Mouse (Mus musculus) liver, embryonic 15.5 days (tissue): ENCODE measurements around the gene Lgals4. TPM values are rescaled to one million over a fixed set of nuclear protein-coding genes. Genes with fewer than 3 reads are reported as not detected.
A peak's percentile ranks its signal among the peaks of the same experiment; 100 is the strongest.

Experiments
- ATAC-seq: fragments of 200-750 bp; cut with Nextera tagmentation; 2 replicates; pipeline ENCODE4 v1.8.0; 2017; ENCODE audit warnings: moderate number of reproducible peaks, mild to moderate bottlenecking, moderate library complexity; ENCODE audit not compliant: insufficient read depth
- H3K27ac ChIP-seq: fragments of 300-500 bp; sonication (generic); replicated peaks from 2 replicates; pipeline ENCODE4 v1.5.1; 2015; ENCODE audit warnings: mild to moderate bottlenecking, inconsistent platforms
- H3K27me3 ChIP-seq: fragments of 300-500 bp; sonication (generic); 2 replicates; pipeline ENCODE4 v1.6.1; 2015; ENCODE audit warnings: mild to moderate bottlenecking, inconsistent platforms
- H3K36me3 ChIP-seq: fragments of 300-500 bp; sonication (generic); replicated peaks from 2 replicates; pipeline ENCODE4 v1.6.1; 2015; ENCODE audit warnings: moderate library complexity, mild to moderate bottlenecking, inconsistent platforms
- H3K4me1 ChIP-seq: fragments of 300-500 bp; sonication (generic); replicated peaks from 2 replicates; pipeline ENCODE4 v1.6.1; 2015; ENCODE audit warnings: inconsistent platforms
- H3K4me2 ChIP-seq: fragments of 300-500 bp; sonication (generic); 2 replicates; pipeline ENCODE4 v1.6.1; 2015; ENCODE audit warnings: moderate library complexity, mild to moderate bottlenecking, inconsistent platforms
- H3K4me3 ChIP-seq: fragments of 300-500 bp; sonication (generic); replicated peaks from 2 replicates; pipeline ENCODE4 v1.5.1; 2015; ENCODE audit warnings: mild to moderate bottlenecking, inconsistent platforms
- H3K9ac ChIP-seq: fragments of 300-500 bp; sonication (generic); 2 replicates; pipeline ENCODE4 v1.6.1; 2015; ENCODE audit warnings: moderate library complexity, mild to moderate bottlenecking, inconsistent platforms
- H3K9me3 ChIP-seq: fragments of 300-500 bp; sonication (generic); replicated peaks from 2 replicates; pipeline ENCODE4 v1.6.1; 2016; ENCODE audit warnings: inconsistent platforms
- WGBS: fragments of 180-500 bp; shearing (Covaris S2); methylation state at CpG from one replicate; pipeline ENCODE4 v1.1.7; 2015; ENCODE audit warnings: mixed read lengths; ENCODE audit not compliant: insufficient replicate concordance; 5-methylcytosine and 5-hydroxymethylcytosine counted together
- polyA plus RNA-seq: library from polyadenylated mRNA; unstranded; fragments of >200 nt; fragmentation: Nextera tagmentation; extraction: Ambion mirVana; gene quantifications from 2 replicates; pipeline ENCODE4 v1.2.1, GENCODE M21; 2015

The Lgals4 gene
- polyA plus RNA-seq, 1 experiment from 2014 or later, result 4.8 TPM

- no peaks in the 10 kb centered on the region for H3K4me1 ChIP-seq
- no peaks in the 10 kb centered on the region for H3K36me3 ChIP-seq
- no peak overlapping the region for H3K4me2 ChIP-seq
- no peak for ATAC-seq
- H3K27me3 ChIP-seq, result no peaks in the 10 kb centered on the region
- no peak overlapping the region for H3K4me3 ChIP-seq
- no peaks in the 10 kb centered on the region for H3K9me3 ChIP-seq
- no peak overlapping the region for H3K9ac ChIP-seq
- WGBS, result 62% methylated on average over 1 of the region's 1 CpGs
- H3K27ac ChIP-seq, result no peak overlapping the region
Measured at GRCm38 (mm10) chr7:28847273-28847672, 13.6 kb downstream of the Lgals4 start.

GRCm38 (mm10) chr7:28849700-28850236, 16.1 kb downstream of the Lgals4 start:
- no peak overlapping the region for H3K9ac ChIP-seq
- H3K4me3 ChIP-seq, result no peak overlapping the region
- no peak overlapping the region for H3K4me2 ChIP-seq
- no peaks in the 10 kb centered on the region for H3K36me3 ChIP-seq
- H3K9me3 ChIP-seq, result no peaks in the 10 kb centered on the region
- H3K27me3 ChIP-seq, result no peaks in the 10 kb centered on the region
- no peak overlapping the region for H3K27ac ChIP-seq
- WGBS, result 32% methylated on average over 1 of the region's 1 CpGs
- H3K4me1 ChIP-seq, result no peaks in the 10 kb centered on the region
- no peak for ATAC-seq

- Histone ChIP-seq H3K27ac (no peak overlapping the region), H3K4me2 (no peak overlapping the region), H3K4me1 (no peaks in the 10 kb centered on the region), H3K9me3 (no peaks in the 10 kb centered on the region), H3K36me3 (no peaks in the 10 kb centered on the region), H3K4me3 (no peak overlapping the region), H3K9ac (no peak overlapping the region), H3K27me3 (no peaks in the 10 kb centered on the region)
- 58% methylated on average over 4 of the region's 4 CpGs for WGBS
- no peak for ATAC-seq
Measured at GRCm38 (mm10) chr7:28850642-28851041, 17.0 kb downstream of the Lgals4 start.

- H3K4me2 ChIP-seq, result no peak overlapping the region
- no peak overlapping the region for H3K27ac ChIP-seq
- peaks cover 7% of the 10 kb centered on the region; the same call in 1 of the 2 replicates for H3K4me1 ChIP-seq
- H3K27me3 ChIP-seq, result no peaks in the 10 kb centered on the region
- H3K4me3 ChIP-seq, result no peak overlapping the region
- no peaks in the 10 kb centered on the region for H3K36me3 ChIP-seq
- H3K9me3 ChIP-seq, result no peaks in the 10 kb centered on the region
- no peak for ATAC-seq
- H3K9ac ChIP-seq, result no peak overlapping the region
- 75% methylated on average over 2 of the region's 2 CpGs for WGBS
Measured at GRCm38 (mm10) chr7:28859953-28860352, 26.3 kb downstream of the Lgals4 start.

- Histone ChIP-seq H3K4me1 (peaks cover 15% of the 10 kb centered on the region), H3K4me3 (no peak overlapping the region), H3K36me3 (no peaks in the 10 kb centered on the region), H3K27ac (no peak overlapping the region), H3K27me3 (no peaks in the 10 kb centered on the region), H3K4me2 (no peak overlapping the region), H3K9ac (no peak overlapping the region), H3K9me3 (no peaks in the 10 kb centered on the region)
- WGBS, result 78% methylated on average over 6 of the region's 6 CpGs
- no peak for ATAC-seq
Measured at GRCm38 (mm10) chr7:28860898-28861297, 27.2 kb downstream of the Lgals4 start.

- no peak for ATAC-seq
- 72% methylated on average over 15 of the region's 15 CpGs for WGBS
- Histone ChIP-seq H3K4me2 (no peak overlapping the region), H3K27ac (no peak overlapping the region), H3K36me3 (no peaks in the 10 kb centered on the region), H3K9ac (no peak overlapping the region), H3K27me3 (no peaks in the 10 kb centered on the region), H3K4me3 (no peak overlapping the region), H3K9me3 (no peaks in the 10 kb centered on the region), H3K4me1 (peaks cover 33% of the 10 kb centered on the region)
Measured at GRCm38 (mm10) chr7:28862817-28863499, 29.3 kb downstream of the Lgals4 start.

- H3K4me1 ChIP-seq, result peaks cover 33% of the 10 kb centered on the region
- H3K36me3 ChIP-seq, result no peaks in the 10 kb centered on the region
- 58% methylated on average over 6 of the region's 6 CpGs for WGBS
- no peak within 1 kb of the TSS for H3K4me2 ChIP-seq
- no peak for ATAC-seq
- no peak within 1 kb of the TSS for H3K27ac ChIP-seq
- no peaks in the 10 kb centered on the region for H3K27me3 ChIP-seq
- H3K9ac ChIP-seq, result no peak within 1 kb of the TSS
- H3K9me3 ChIP-seq, result no peaks in the 10 kb centered on the region
- H3K4me3 ChIP-seq, result no peak within 1 kb of the TSS
Measured at GRCm38 (mm10) chr7:28863540-28863939, 29.9 kb downstream of the Lgals4 start, which contains the start of gene Lgals7. Gene Lgals7, plus strand, starts transcription at chr7:28863853.

- no peaks in the 10 kb centered on the region for H3K36me3 ChIP-seq
- H3K4me2 ChIP-seq, result no peak overlapping the region
- H3K9me3 ChIP-seq, result no peaks in the 10 kb centered on the region
- no peak for ATAC-seq
- H3K27ac ChIP-seq, result no peak overlapping the region
- H3K9ac ChIP-seq, result no peak overlapping the region
- no peak overlapping the region for H3K4me3 ChIP-seq
- WGBS, result 43% methylated on average over 9 of the region's 9 CpGs
- H3K4me1 ChIP-seq, result peaks cover 33% of the 10 kb centered on the region
- no peaks in the 10 kb centered on the region for H3K27me3 ChIP-seq
Measured at GRCm38 (mm10) chr7:28864288-28864750, 30.7 kb downstream of the Lgals4 start.

GRCm38 (mm10) chr7:28865481-28866300, 32.0 kb downstream of the Lgals4 start:
- Histone ChIP-seq H3K4me3 (peak overlapping the region; percentile 36), H3K9ac (peak overlapping the region; percentile 43), H3K4me2 (peak overlapping the region; percentile 69), H3K27ac (peak overlapping the region; percentile 51), H3K9me3 (no peaks in the 10 kb centered on the region), H3K27me3 (no peaks in the 10 kb centered on the region), H3K4me1 (peaks cover 33% of the 10 kb centered on the region), H3K36me3 (no peaks in the 10 kb centered on the region)
- WGBS, result 30% methylated on average over 33 of the region's 33 CpGs
- ATAC-seq, result peak; percentile 56

GRCm38 (mm10) chr7:28866769-28867507, 33.3 kb downstream of the Lgals4 start:
- peak overlapping the region; percentile 71 for H3K4me2 ChIP-seq
- H3K4me3 ChIP-seq, result no peak overlapping the region
- H3K27ac ChIP-seq, result peak overlapping the region; percentile 53
- H3K9me3 ChIP-seq, result no peaks in the 10 kb centered on the region
- no peak overlapping the region for H3K9ac ChIP-seq
- H3K27me3 ChIP-seq, result no peaks in the 10 kb centered on the region
- 80% methylated on average over 28 of the region's 28 CpGs for WGBS
- ATAC-seq, result no peak
- peaks cover 33% of the 10 kb centered on the region for H3K4me1 ChIP-seq
- no peaks in the 10 kb centered on the region for H3K36me3 ChIP-seq
